ENCODE assay signal across 12 mouse cellular contexts in the genomic region with DNA sequence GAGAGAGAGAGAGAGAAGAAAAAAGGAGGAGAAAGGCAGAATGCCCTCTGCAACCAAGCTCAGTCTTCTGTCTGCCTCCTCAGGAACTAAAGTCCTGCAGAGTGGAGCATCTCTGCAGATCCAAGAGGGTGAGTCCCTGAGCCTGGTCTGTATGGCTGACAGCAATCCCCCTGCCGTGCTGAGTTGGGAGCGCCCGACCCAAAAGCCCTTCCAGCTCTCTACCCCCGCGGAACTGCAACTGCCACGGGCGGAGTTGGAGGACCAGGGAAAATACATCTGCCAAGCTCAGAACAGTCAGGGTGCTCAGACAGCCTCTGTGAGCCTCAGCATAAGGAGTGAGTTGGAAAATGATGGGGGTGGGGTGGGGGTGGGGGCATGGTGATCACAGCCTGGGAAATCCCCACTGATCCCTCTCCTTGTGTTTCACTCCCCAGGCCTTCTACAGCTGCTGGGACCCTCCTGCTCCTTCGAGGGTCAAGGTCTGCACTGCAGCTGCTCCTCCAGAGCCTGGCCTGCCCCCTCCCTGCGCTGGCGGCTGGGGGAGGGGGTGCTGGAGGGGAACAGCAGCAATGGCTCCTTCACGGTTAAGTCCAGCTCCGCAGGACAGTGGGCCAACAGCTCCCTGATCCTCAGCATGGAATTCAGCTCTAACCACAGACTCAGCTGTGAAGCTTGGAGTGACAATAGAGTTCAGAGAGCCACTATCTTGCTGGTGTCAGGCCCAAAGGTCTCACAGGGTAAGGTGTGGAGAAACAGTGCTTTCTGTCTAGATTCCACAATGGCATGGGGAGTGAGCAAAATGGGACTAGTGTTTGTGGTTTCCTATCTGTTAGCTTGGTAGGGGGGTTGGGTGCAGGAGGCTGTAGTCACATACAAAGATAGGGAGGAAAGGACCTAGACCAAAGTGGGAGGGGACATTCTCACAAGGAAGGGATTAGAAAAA. TPM values are rescaled to one million over a fixed set of nuclear protein-coding genes. Genes with fewer than 3 reads are reported as not detected.
A peak's percentile ranks its signal among the peaks of the same experiment; 100 is the strongest.
DNase-seq lines count a peak whose midpoint lies in the region; ATAC-seq lines count a peak whose summit lies in the region.
"Had no signal": no experiment of that assay in that cellular context is flagged by ENCODE, and none has a peak within 500 bp of the region (broad histone marks: within the 10 kb centered on the region; RNA-seq: fewer than 3 reads in every experiment).

No protein-coding gene starts in this region.

- H3K9ac ChIP-seq in intestine, embryonic 15.5 days: no peak overlapping the region
- H3K9ac ChIP-seq in midbrain, embryonic 14.5 days (replicated peaks; ENCODE audit: low read length): no peak overlapping the region
- H3K9ac ChIP-seq: stomach, embryonic 15.5 days had no signal

- ATAC-seq in frontal cortex, adult (ENCODE audit: low TSS enrichment): peak; percentile 20; the same call in 1 of the 2 replicates
- ATAC-seq in megakaryocyte, adult 5-6 weeks (ENCODE audit: poor library complexity, severe bottlenecking): no peak
- ATAC-seq in intestine, embryonic 15.5 days: peak; percentile 59; the same call in 1 of the 2 replicates
- no peak for ATAC-seq in midbrain, embryonic 14.5 days (ENCODE audit: low FRiP score, low TSS enrichment)

- no peak for DNase-seq in frontal cortex, postnatal 25 days (ENCODE audit: low spot score in 2 of 2)
- peak; percentile 2 for DNase-seq in midbrain, embryonic 14.5 days
- no peak for DNase-seq in urinary bladder, postnatal 10 days (ENCODE audit: low spot score)
- no peak for DNase-seq in ovary, postnatal 10 days (ENCODE audit: low spot score)
- DNase-seq: kidney, adult 18-20 months had no signal

- no peak overlapping the region for H3K27ac ChIP-seq in intestine, embryonic 15.5 days
- no peak overlapping the region for H3K27ac ChIP-seq in midbrain, embryonic 14.5 days (replicated peaks; ENCODE audit: low read depth, low read length)
- H3K27ac ChIP-seq: macrophage; stomach, embryonic 15.5 days had no signal

- H3K4me3 ChIP-seq in megakaryocyte, embryonic 14.5 days (replicated peaks): peak overlapping the region; percentile 28
- no peak overlapping the region for H3K4me3 ChIP-seq in intestine, embryonic 15.5 days (replicated peaks)
- H3K4me3 ChIP-seq in midbrain, embryonic 14.5 days (replicated peaks; ENCODE audit: low read depth, low read length): no peak overlapping the region
- H3K4me3 ChIP-seq: stomach, embryonic 15.5 days had no signal

- no peaks in the 10 kb centered on the region for H3K9me3 ChIP-seq in megakaryocyte, embryonic 14.5 days
- H3K9me3 ChIP-seq in intestine, embryonic 15.5 days: no peaks in the 10 kb centered on the region
- no peaks in the 10 kb centered on the region for H3K9me3 ChIP-seq in midbrain, embryonic 14.5 days (ENCODE audit: control insufficient read depth, low read length)
- H3K9me3 ChIP-seq: stomach, embryonic 15.5 days had no signal

- peaks cover 76% of the 10 kb centered on the region for H3K4me1 ChIP-seq in megakaryocyte, embryonic 14.5 days
- no peaks in the 10 kb centered on the region for H3K4me1 ChIP-seq in intestine, embryonic 15.5 days (replicated peaks)
- no peaks in the 10 kb centered on the region for H3K4me1 ChIP-seq in midbrain, embryonic 14.5 days (ENCODE audit: control insufficient read depth, insufficient read depth, low read length)

- H3K36me3 ChIP-seq in megakaryocyte, embryonic 14.5 days (replicated peaks; ENCODE audit: low read length): peaks cover 13% of the 10 kb centered on the region
- no peaks in the 10 kb centered on the region for H3K36me3 ChIP-seq in intestine, embryonic 15.5 days
- no peaks in the 10 kb centered on the region for H3K36me3 ChIP-seq in midbrain, embryonic 14.5 days (ENCODE audit: control insufficient read depth, insufficient read depth, low read length)
- H3K36me3 ChIP-seq: stomach, embryonic 15.5 days had no signal

- 9% methylated on average over 12 of the region's 12 CpGs for WGBS in intestine, embryonic 15.5 days
- 6% methylated on average over 12 of the region's 12 CpGs for WGBS in midbrain, embryonic 14.5 days

- H3K4me2 ChIP-seq in intestine, embryonic 15.5 days (replicated peaks): no peak overlapping the region
- H3K4me2 ChIP-seq in midbrain, embryonic 14.5 days (ENCODE audit: low read length): no peak overlapping the region; the same call in 1 of the 2 replicates
- H3K4me2 ChIP-seq: stomach, embryonic 15.5 days had no signal

- no peaks in the 10 kb centered on the region for H3K27me3 ChIP-seq in megakaryocyte, embryonic 14.5 days (replicated peaks)
- H3K27me3 ChIP-seq in intestine, embryonic 15.5 days (replicated peaks): no peaks in the 10 kb centered on the region
- no peaks in the 10 kb centered on the region for H3K27me3 ChIP-seq in midbrain, embryonic 14.5 days (ENCODE audit: control insufficient read depth, insufficient read depth, low read length)
- H3K27me3 ChIP-seq: stomach, embryonic 15.5 days had no signal

RNA-seq across cellular contexts. Expression of a gene that starts 4.0 kb away (rescaled TPM):
- polyA plus RNA-seq in megakaryocyte, embryonic 14.5 days (2012; ENCODE audit: insufficient read depth, low replicate concordance): 1.5 and 2.7 TPM in 2 replicates
- total RNA-seq in megakaryocyte, adult 5-6 weeks (2015): 9.6 and 9.9 TPM in 2 replicates
- total RNA-seq in megakaryocyte, adult 5-6 weeks (2017): 6.5 and 8.7 TPM in 2 replicates
- polyA plus RNA-seq in intestine, embryonic 15.5 days (2015; fragmentation: Nextera tagmentation; extraction: Ambion mirVana): 0.24 and 0.32 TPM in 2 replicates
- polyA plus RNA-seq in midbrain, embryonic 14.5 days (2014; fragmentation: Nextera tagmentation; extraction: Ambion mirVana): 0.16 and 0.21 TPM in 2 replicates
- polyA plus RNA-seq: C2C12 had no signal

RNA-seq across cellular contexts. Expression of a gene that starts 42.1 kb away (rescaled TPM):
- polyA plus RNA-seq in megakaryocyte, embryonic 14.5 days (2012; ENCODE audit: insufficient read depth, low replicate concordance): 3.7 TPM in 1 of 2 replicates, not detected in the other
- 19.6 and 23.7 TPM in 2 replicates for total RNA-seq in megakaryocyte, adult 5-6 weeks (2015)
- total RNA-seq in megakaryocyte, adult 5-6 weeks (2017): 15.9 and 23.5 TPM in 2 replicates
- polyA plus RNA-seq in intestine, embryonic 15.5 days (2015; fragmentation: Nextera tagmentation; extraction: Ambion mirVana): 8.6 and 10.7 TPM in 2 replicates
- 18.7 and 29.5 TPM in 2 replicates for polyA plus RNA-seq in midbrain, embryonic 14.5 days (2014; fragmentation: Nextera tagmentation; extraction: Ambion mirVana)

RNA-seq across cellular contexts. Expression of a gene that starts 52.8 kb away (rescaled TPM):
- polyA plus RNA-seq in megakaryocyte, embryonic 14.5 days (2012; ENCODE audit: insufficient read depth, low replicate concordance): 0.10 TPM in 1 of 2 replicates, not detected in the other
- 13.9 and 14.7 TPM in 2 replicates for total RNA-seq in megakaryocyte, adult 5-6 weeks (2015)
- total RNA-seq in megakaryocyte, adult 5-6 weeks (2017): 11.1 and 12.3 TPM in 2 replicates
- polyA plus RNA-seq in intestine, embryonic 15.5 days (2015; fragmentation: Nextera tagmentation; extraction: Ambion mirVana): 0.28 and 0.30 TPM in 2 replicates
- polyA plus RNA-seq in midbrain, embryonic 14.5 days (2014; fragmentation: Nextera tagmentation; extraction: Ambion mirVana): not detected in 2 replicates

Comparison
In these comparisons a context has a peak if more than half of its experiments do, and no peak if none do; other contexts are left out.
1. ATAC-seq: peak in frontal cortex, adult (single experiment) and intestine, embryonic 15.5 days (single experiment); none in megakaryocyte, adult 5-6 weeks (single experiment) and midbrain, embryonic 14.5 days (single experiment).